Mouse (Mus musculus): ENCODE results near the gene Cd300ld3.

GRCm38 (mm10) chr11:115048259-115048658, at the start of gene Cd300ld3:
- TF ChIP-seq GATA1 (IDR thresholded peaks at IDR 0.05; ENCODE audit: borderline replicate concordance, low read length): no peak
- TF ChIP-seq FLI1 (IDR thresholded peaks at IDR 0.05; ENCODE audit: low read length): no peak

Measured in megakaryocyte, embryonic 14.5 days (primary cell).